Mouse (Mus musculus): Measurements from ENCODE around the gene Meis2.

Meis2 gene

DNA sequence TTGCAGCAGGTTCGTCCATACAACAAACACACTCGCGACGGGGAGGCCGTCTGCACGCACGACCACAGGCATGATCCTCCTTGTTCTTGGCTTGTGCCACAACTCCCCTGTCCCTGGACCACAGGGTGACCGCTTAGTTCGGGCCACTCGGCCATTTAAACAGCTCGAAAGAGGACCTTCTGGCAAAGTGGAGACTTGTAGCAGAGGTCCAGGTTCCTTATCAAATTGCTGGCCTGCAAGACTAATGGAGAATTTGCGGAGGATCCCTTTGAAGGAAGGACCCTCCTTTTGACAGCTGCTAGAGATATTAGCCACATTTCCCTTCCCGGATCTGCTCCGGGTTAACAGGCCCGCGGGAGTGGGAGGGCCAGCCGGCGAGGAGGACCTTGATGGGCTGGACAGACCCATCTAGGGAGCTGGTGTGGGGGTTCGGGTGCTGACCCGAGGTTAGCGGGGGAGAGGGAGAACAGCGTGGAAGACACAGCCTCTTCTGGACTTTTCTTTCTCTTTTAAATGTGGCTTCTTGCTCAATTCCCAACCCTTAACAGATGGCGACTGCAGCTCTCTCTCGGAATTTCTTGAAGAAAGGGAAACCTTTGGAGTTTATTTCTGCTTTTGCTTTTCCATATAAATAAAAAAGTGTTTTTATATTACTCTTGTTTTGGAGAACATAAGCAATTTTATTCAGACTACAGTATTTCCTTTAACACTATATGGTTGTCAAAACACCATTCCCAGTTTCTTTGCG, 204.9 kb downstream of the Meis2 start:
- POLR2A ChIA-PET, result interaction anchor here in 2 of 4 experiments (0.6 to 1.5 kb wide), 5 partner anchors 9 to 1003 kb away, joined by 3 to 4 read pairs (median 3); no protein-coding TSS in a partner anchor
- CTCF ChIA-PET, result interaction anchor here in 2 of 4 experiments (0.7 to 1.2 kb wide), 3 partner anchors 210 to 994 kb away, joined by 3 to 9 read pairs (median 5); no protein-coding TSS in a partner anchor

GRCm38 (mm10) chr2:115860141-115860480, 205.5 kb downstream of the Meis2 start:
- CTCF ChIA-PET, result no interaction called here
- POLR2A ChIA-PET, result interaction anchor here in 2 of 4 experiments (1.1 to 1.5 kb wide), 2 partner anchors 10 to 42 kb away, joined by 3 read pairs; no protein-coding TSS in a partner anchor

DNA sequence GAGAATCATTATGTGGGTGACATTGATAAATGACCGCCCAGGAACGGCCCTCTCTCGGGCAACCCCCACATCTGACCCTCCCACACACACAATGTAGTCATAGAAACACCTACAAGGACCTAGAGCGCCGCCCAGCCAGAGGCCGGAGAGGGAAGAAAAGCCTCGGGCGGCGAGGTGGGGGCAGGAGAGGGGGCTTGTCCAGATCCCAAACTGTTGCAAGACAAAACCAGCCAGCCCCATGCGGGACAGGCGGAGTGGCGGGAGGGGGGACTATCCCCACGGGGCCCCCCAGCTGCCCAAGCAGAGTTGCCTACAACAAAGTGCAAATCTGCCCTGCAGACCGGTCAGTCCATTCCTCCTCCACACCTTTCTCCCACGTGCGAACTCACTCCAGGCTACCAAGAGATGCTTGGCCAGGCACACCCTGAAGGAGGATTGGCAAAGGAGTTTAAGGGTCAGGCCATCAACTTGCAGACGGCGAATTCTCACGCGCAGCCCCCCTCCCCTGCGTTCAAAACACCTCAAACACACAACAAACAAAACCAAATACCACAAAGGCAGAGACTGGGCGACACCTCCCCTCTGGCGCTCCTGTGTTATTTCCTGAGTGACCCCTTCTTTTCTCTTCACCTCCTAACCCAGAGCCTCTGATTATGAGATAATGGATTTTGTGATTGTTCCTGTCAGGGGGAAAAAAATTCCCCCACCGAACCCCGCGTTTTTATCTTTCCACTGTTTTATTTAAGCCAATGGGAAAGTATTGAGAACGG, 206.1 kb downstream of the Meis2 start:
- ChIA-PET CTCF (no interaction called here), POLR2A (no interaction called here)

- CTCF ChIA-PET, result no interaction called here
- POLR2A ChIA-PET, result no interaction called here
Measured at GRCm38 (mm10) chr2:115858927-115859326, 206.7 kb downstream of the Meis2 start.

DNA sequence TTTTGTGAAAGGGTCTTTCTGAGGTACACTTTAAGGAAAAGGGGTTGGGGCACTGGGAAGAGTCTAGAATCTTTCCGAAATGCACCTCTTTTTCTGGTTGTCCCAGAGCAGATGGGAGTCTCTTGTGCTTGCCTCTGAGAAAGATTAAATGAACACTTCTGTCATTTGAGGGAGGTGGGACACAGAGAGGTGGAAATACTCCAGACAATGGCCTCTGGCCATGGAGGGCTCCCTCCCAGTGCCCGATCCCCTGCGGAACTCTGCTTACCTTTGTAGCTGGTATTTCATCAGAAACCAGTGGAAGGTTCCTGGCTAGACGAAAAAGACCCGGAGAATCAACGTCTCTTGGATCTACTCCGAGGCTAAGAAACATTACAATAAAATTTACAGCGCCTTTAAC, 207.4 kb downstream of the Meis2 start:
- ChIA-PET POLR2A (interaction anchor here in 1 of 4 experiments (1.6 kb wide), 1 partner anchor 206 kb away, joined by 4 read pairs; no protein-coding TSS in a partner anchor), CTCF (no interaction called here)

DNA sequence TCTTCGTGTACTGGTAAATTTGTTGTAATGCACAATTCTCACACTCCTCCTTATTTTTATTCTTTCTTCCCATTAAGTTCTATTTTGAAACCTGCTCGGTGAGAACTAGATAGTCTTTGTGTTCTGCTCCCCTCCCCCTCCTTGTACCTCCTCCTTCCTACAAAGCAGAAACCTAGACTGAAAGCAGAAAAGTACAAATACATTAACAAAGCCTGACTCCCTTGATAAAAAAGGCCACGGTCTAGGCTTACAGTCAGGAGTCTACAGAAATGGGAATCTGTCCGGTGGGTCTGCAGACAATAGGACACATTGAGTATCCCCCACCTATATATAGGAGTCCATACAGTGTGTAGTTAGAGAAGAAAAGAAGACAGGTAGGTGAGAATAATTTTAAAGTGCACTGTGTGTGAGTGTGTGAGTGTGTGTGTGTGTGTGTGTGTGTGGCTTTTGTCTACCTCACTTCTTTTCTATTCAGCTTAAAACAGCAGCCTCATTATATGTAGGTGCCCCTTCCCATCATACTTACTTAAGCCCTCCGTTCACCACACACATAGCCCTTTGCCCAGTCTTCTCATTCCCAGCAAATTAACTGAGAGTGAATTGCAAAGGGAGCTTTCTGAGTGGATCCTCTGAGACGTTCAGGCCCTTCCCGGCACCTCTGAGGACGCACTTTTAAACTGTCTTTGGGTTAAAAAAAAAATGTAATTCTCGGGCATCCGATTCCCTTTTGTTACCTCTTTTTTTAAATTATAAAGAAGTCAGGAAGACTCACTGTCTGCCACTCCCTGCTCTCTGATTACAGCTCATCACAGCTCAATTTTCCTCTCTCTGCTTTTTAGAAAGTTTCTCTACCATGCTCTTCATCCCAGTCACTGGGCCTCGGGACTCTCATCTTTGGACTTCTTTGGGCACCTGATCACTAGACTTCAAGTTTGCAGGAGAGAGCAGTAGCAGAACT, 208.2 kb downstream of the Meis2 start:
- ChIA-PET CTCF (interaction anchor here in 1 of 4 experiments (1.0 kb wide), 1 partner anchor 214 kb away, joined by 4 read pairs; no protein-coding TSS in a partner anchor), POLR2A (interaction anchor here in 2 of 4 experiments (0.7 to 1.6 kb wide), 4 partner anchors 145 to 280 kb away, joined by 3 to 4 read pairs (median 3); no protein-coding TSS in a partner anchor)

GRCm38 (mm10) chr2:115856401-115857073, 209.1 kb downstream of the Meis2 start:
- ChIA-PET CTCF (interaction anchor here (0.5 to 1.3 kb wide), 25 partner anchors 10 to 1597 kb away, joined by 3 to 7 read pairs (median 4); no protein-coding TSS in a partner anchor), POLR2A (interaction anchor here in 2 of 4 experiments (0.5 to 1.0 kb wide), 2 partner anchors 210 to 215 kb away, joined by 3 read pairs; no protein-coding TSS in a partner anchor)

GRCm38 (mm10) chr2:115855511-115856400, 209.9 kb downstream of the Meis2 start:
- ChIA-PET CTCF (interaction anchor here (0.5 to 1.3 kb wide), 27 partner anchors 10 to 1596 kb away, joined by 3 to 7 read pairs (median 4); no protein-coding TSS in a partner anchor), POLR2A (interaction anchor here (0.5 to 1.0 kb wide), 4 partner anchors 210 to 216 kb away, joined by 3 read pairs; no protein-coding TSS in a partner anchor)

GRCm38 (mm10) chr2:115854828-115855311, 210.8 kb downstream of the Meis2 start:
- ChIA-PET POLR2A (no interaction called here), CTCF (no interaction called here)

DNA sequence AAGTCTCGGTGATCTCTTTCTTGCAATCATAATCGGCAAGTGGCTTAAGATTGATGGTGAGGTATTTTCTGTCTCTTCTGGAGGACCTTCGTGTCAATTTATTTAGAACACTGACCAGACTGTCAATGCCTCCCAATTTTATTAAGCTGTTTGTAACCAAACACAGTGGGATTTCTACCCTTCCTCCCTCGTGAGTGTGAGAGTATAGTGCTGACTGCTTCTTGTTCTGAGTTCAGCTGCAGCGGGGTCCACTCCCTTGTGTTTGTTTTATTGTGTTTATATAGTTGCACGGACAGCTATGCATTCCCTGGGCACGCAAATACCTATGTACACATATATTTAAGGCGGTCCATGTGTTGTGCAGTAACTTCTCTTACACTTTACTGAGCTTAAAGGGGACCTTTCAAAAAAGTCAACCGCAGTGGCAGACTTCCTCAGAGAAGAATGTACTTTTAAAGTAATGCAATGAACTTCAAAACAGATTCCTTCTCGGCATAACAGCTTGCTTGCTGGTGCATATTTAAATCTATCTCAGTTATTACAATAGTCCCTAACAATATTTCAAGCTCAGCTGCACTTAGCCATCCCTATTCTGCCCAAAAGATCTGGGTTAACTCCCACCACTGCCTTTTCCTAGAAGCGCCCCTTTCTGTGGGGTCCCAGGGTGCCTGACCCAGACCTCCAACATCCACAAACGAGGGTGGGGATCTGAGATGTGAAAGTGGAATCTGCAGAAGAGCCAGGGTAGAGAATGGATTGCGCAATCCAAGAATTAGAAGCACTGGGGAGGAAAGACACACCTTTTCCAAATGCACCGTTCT, 211.4 kb downstream of the Meis2 start:
- ChIA-PET POLR2A (no interaction called here), CTCF (no interaction called here)

- ChIA-PET POLR2A (no interaction called here), CTCF (no interaction called here)
Measured at GRCm38 (mm10) chr2:115853221-115853620, 212.4 kb downstream of the Meis2 start.

- ChIA-PET CTCF (interaction anchor here in 3 of 4 experiments (0.6 to 0.7 kb wide), 3 partner anchors 10 to 1595 kb away, joined by 3 to 13 read pairs (median 4); no protein-coding TSS in a partner anchor), POLR2A (interaction anchor here in 1 of 4 experiments (0.7 kb wide), 1 partner anchor 224 kb away, joined by 3 read pairs; no protein-coding TSS in a partner anchor)
Measured at GRCm38 (mm10) chr2:115852615-115853014, 213.0 kb downstream of the Meis2 start.

DNA sequence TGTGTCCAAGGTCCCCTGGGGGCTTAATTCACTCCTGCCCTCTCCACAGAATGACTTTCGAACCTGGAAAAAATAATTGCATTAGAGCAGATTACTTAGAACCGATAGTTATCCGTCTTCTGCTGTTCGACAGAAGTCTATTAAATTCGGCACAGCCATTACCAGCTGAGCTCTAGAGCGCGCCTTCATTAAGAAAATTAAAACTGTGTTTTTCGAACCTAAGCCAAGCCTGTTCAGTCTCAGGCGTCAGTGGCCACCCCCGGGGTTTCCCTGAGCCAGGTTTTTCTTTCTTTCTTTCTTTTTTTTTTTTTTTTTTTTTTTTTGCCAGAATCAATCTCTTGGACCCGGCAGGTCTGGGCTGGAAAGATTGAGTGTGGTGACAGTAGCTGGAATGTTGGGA, 213.5 kb downstream of the Meis2 start:
- CTCF ChIA-PET, result interaction anchor here in 3 of 4 experiments (0.6 to 0.7 kb wide), 4 partner anchors 10 to 1594 kb away, joined by 3 to 13 read pairs (median 4); no protein-coding TSS in a partner anchor

DNA sequence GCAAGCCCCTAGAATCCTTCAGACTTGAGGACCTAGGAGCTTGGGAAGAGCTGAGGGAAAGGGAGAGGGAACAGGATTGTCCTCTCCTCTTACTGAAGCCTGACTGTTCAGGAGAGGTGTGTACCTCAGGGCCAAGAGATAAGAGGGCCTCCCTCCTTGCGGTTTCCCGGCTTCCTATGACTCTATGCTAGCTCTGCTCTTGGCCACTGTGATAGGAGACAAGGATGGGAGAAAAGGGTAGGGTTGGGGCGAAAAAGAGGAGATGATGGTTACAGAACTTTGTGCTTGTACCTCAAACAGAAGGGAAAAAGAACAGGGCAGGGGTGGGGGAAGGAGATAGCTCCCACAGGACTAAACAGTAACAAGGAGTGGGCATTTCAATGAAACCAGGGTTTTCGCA, 214.7 kb downstream of the Meis2 start:
- CTCF ChIA-PET, result no interaction called here
- POLR2A ChIA-PET, result interaction anchor here in 1 of 4 experiments (0.6 kb wide), 1 partner anchor 223 kb away, joined by 7 read pairs; no protein-coding TSS in a partner anchor

More for the DNA sequence above, 213.5 kb downstream of the Meis2 start:
- POLR2A ChIA-PET, result interaction anchor here in 2 of 4 experiments (0.6 to 0.7 kb wide), 3 partner anchors 74 to 525 kb away, joined by 3 to 5 read pairs (median 3); no protein-coding TSS in a partner anchor

DNA sequence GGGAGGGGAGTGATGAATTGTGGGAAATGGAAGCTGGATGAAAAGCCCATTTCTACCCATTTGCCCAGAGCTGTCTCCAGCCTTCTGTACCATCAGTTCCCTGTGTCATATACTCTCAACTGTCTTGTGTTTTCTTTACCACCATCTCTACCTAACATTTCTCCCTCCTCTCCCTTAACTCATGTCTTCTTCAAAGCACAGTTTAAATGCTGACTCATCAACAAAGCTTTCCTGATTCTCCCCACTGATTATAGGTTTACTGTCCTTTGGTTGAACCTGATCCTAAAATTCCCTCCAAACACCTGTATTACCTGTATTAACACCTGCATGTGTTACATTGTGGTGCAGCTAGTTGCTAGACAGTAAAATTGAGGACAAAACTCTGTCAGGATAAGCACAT, 222.8 kb downstream of the Meis2 start:
- ChIA-PET POLR2A (no interaction called here), CTCF (no interaction called here)

GRCm38 (mm10) chr2:115836034-115836433, 229.6 kb downstream of the Meis2 start:
- CTCF ChIA-PET, result no interaction called here
- POLR2A ChIA-PET, result no interaction called here

Data from embryonic stem cell, embryonic (primary cell).